8 mouse cellular contexts compared by ENCODE assay signal in genomic region chr9:102722071-102722561, GRCm38 (mm10). TPM values are rescaled to one million over a fixed set of nuclear protein-coding genes. Genes with fewer than 3 reads are reported as not detected.
DNase-seq lines count a peak whose midpoint lies in the region; ATAC-seq and TF ChIP-seq lines count a peak whose summit lies in the region.

No protein-coding gene starts in this region.

- no peak for ATAC-seq in heart, embryonic 12.5 days (ENCODE audit: insufficient number of reproducible peaks, low FRiP score)
- ATAC-seq in kidney, postnatal 0 days (replicated peaks; ENCODE audit: low FRiP score, low read depth) = no peak
- no peak for ATAC-seq in midbrain, embryonic 12.5 days (ENCODE audit: low FRiP score, low read depth)
- ATAC-seq in cerebellum, adult (ENCODE audit: insufficient number of reproducible peaks, low FRiP score, low TSS enrichment) = no peak

- peaks cover 77% of the 10 kb centered on the region for H3K4me1 ChIP-seq in heart, embryonic 12.5 days (replicated peaks)
- H3K4me1 ChIP-seq in kidney, postnatal 0 days (replicated peaks; ENCODE audit: insufficient read depth, low read length) = peaks cover 74% of the 10 kb centered on the region
- peaks cover 84% of the 10 kb centered on the region for H3K4me1 ChIP-seq in midbrain, embryonic 12.5 days

- peak overlapping the region; percentile 84 for H3K4me3 ChIP-seq in heart, embryonic 12.5 days
- H3K4me3 ChIP-seq in kidney, postnatal 0 days (replicated peaks; ENCODE audit: low read depth, low read length) = peak overlapping the region; percentile 96
- peak overlapping the region; percentile 81 for H3K4me3 ChIP-seq in midbrain, embryonic 12.5 days

- TF ChIP-seq CTCF in kidney, postnatal 0 days (IDR thresholded peaks at IDR 0.05; ENCODE audit: low read depth) = peak; percentile 33; the same call in 1 of the 2 replicates

- intact Hi-C loops in left cerebral cortex, postnatal 36 days (cut with DNase I) = no loop called here

- peak overlapping the region; percentile 70 for H3K27ac ChIP-seq in heart, embryonic 12.5 days (ENCODE audit: poor library complexity, severe bottlenecking)
- H3K27ac ChIP-seq in kidney, postnatal 0 days = peak overlapping the region; percentile 50
- peak overlapping the region; percentile 79; the same call in 1 of the 2 replicates for H3K27ac ChIP-seq in midbrain, embryonic 12.5 days (replicated peaks)

- no peaks in the 10 kb centered on the region for H3K27me3 ChIP-seq in heart, embryonic 12.5 days (replicated peaks)
- H3K27me3 ChIP-seq in kidney, postnatal 0 days (ENCODE audit: insufficient read depth, low read length) = no peaks in the 10 kb centered on the region
- H3K27me3 ChIP-seq in midbrain, embryonic 12.5 days = no peaks in the 10 kb centered on the region

- peak; percentile 3 for DNase-seq in embryo, embryonic 9.5 days (ENCODE audit: extremely low spot score)
- DNase-seq in embryo, embryonic 10.5 days (ENCODE audit: low spot score) = no peak
- peak; percentile 63 for DNase-seq in kidney, postnatal 0 days (ENCODE audit: low spot score)
- no peak for DNase-seq in left cerebral cortex, postnatal 36 days (ENCODE audit: low spot score in 2 of 2)
- DNase-seq in layer of hippocampus, adult 18-20 months (ENCODE audit: low spot score in 2 of 2) = no peak

- no peaks in the 10 kb centered on the region for H3K9me3 ChIP-seq in heart, embryonic 12.5 days (replicated peaks)
- no peaks in the 10 kb centered on the region for H3K9me3 ChIP-seq in kidney, postnatal 0 days (replicated peaks; ENCODE audit: low read length)
- no peaks in the 10 kb centered on the region for H3K9me3 ChIP-seq in midbrain, embryonic 12.5 days

- peak overlapping the region; percentile 55 for H3K9ac ChIP-seq in heart, embryonic 12.5 days
- peak overlapping the region; percentile 31 for H3K9ac ChIP-seq in kidney, postnatal 0 days (ENCODE audit: low read depth, low read length)
- H3K9ac ChIP-seq in midbrain, embryonic 12.5 days (replicated peaks) = peak overlapping the region; percentile 92

- peaks cover 70% of the 10 kb centered on the region for H3K36me3 ChIP-seq in heart, embryonic 12.5 days
- H3K36me3 ChIP-seq in kidney, postnatal 0 days (ENCODE audit: insufficient read depth, low read length) = peaks cover 57% of the 10 kb centered on the region
- H3K36me3 ChIP-seq in midbrain, embryonic 12.5 days = peaks cover 73% of the 10 kb centered on the region

- peak overlapping the region; percentile 76 for H3K4me2 ChIP-seq in heart, embryonic 12.5 days
- peak overlapping the region; percentile 88 for H3K4me2 ChIP-seq in kidney, postnatal 0 days (ENCODE audit: low read length)
- H3K4me2 ChIP-seq in midbrain, embryonic 12.5 days (replicated peaks) = peak overlapping the region; percentile 66

- 12% methylated on average over 9 of the region's 9 CpGs for WGBS in heart, embryonic 12.5 days
- 27% methylated on average over 9 of the region's 9 CpGs for WGBS in kidney, postnatal 0 days
- 48% methylated on average over 9 of the region's 9 CpGs for WGBS in midbrain, embryonic 12.5 days

RNA-seq across cellular contexts. Expression of gene Amotl2, which starts 5.6 kb away (rescaled TPM):
- 59.2 and 61.6 TPM in 2 replicates for polyA plus RNA-seq in heart, embryonic 12.5 days (2016; fragmentation: Nextera tagmentation; extraction: Ambion mirVana)
- 40.8 and 44.3 TPM in 2 replicates for polyA plus RNA-seq in kidney, postnatal 0 days (2015; fragmentation: Nextera tagmentation; extraction: Ambion mirVana)
- polyA plus RNA-seq in midbrain, embryonic 12.5 days (2016; fragmentation: Nextera tagmentation; extraction: Ambion mirVana) = 108 and 114 TPM in 2 replicates
- 10 to 100 TPM; 18.5 to 24.3 TPM for total RNA-seq in left cerebral cortex, postnatal 36 days (2021)
- total RNA-seq in layer of hippocampus, adult 18-20 months (2021) = 10 to 100 TPM; 19.2 to 20.5 TPM

Comparison
In these comparisons a context has a peak if more than half of its experiments do, and no peak if none do; other contexts are left out.
1. DNase-seq: peak in embryo, embryonic 9.5 days (single experiment) and kidney, postnatal 0 days (single experiment); none in embryo, embryonic 10.5 days (single experiment), left cerebral cortex, postnatal 36 days (0 of 2) and layer of hippocampus, adult 18-20 months (0 of 2).
2. H3K9ac ChIP-seq: peak in every context shown above with its lines; median percentile 92 in midbrain, embryonic 12.5 days; 55 in heart, embryonic 12.5 days; 31 in kidney, postnatal 0 days.
3. Peak in every context shown above with its lines, with median percentiles within 50 percentile points of each other: H3K27ac ChIP-seq, H3K4me2 ChIP-seq and H3K4me3 ChIP-seq.